Mouse (Mus musculus) lung, adult 2 months (tissue): Measurements from ENCODE around the gene Ppp6r3.

Experiments
- CTCF ChIP-seq: fragments of 200-500 bp; IDR thresholded peaks from 2 replicates; pipeline ENCODE4 v1.5.1; 2011; ENCODE audit warnings: mild to moderate bottlenecking, low read length, control low read depth; ENCODE audit not compliant: insufficient read depth
- POLR2A ChIP-seq: fragments of 200-500 bp; IDR thresholded peaks from 2 replicates; pipeline ENCODE4 v1.6.1; 2011; ENCODE audit warnings: low read depth, mild to moderate bottlenecking, control low read depth, low read length, borderline replicate concordance; ENCODE audit errors: extremely low read depth

GRCm38 (mm10) chr19:3429156-3429816 lies 146.3 kb downstream of the Ppp6r3 start:
- no peak for TF ChIP-seq CTCF
- no peak for TF ChIP-seq POLR2A
